Mouse (Mus musculus): ENCODE results near the gene Vash2. TPM values are rescaled to one million over a fixed set of nuclear protein-coding genes. Genes with fewer than 3 reads are reported as not detected.

Gene Vash2
- polyA plus RNA-seq, 1 experiment from 2014 or later: 18.5 TPM

DNA sequence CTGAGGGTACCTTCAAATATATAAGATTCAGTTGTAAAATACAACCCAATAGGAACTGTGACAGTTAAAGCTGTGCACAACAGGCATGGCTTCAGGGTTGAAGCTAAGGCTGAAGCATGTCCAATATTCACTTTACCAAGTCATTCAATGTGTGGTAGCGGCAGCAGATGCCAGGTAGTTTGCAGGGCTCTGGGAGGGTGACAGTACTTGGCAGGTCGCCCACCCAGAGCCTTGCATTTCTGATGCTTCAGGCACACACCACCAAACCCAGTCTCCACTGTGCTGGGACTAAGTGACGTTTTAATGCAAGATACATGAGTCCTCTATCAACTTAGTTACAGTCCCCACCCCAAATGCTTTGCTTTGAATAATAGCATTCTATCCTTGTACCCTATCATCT, 21.6 kb upstream of the Vash2 start:
- no peaks in the 10 kb centered on the region for H3K27me3 ChIP-seq (replicated peaks)
- no peak for ATAC-seq (ENCODE audit: insufficient read depth, low FRiP score, low read depth)
- H3K27ac ChIP-seq: no peak overlapping the region
- no peak overlapping the region for H3K4me2 ChIP-seq
- H3K36me3 ChIP-seq: no peaks in the 10 kb centered on the region
- no peak overlapping the region for H3K9ac ChIP-seq
- 82% methylated on average over 3 of the region's 3 CpGs for WGBS
- H3K4me1 ChIP-seq: no peaks in the 10 kb centered on the region
- no peak overlapping the region for H3K4me3 ChIP-seq (replicated peaks)
- no peaks in the 10 kb centered on the region for H3K9me3 ChIP-seq

DNA sequence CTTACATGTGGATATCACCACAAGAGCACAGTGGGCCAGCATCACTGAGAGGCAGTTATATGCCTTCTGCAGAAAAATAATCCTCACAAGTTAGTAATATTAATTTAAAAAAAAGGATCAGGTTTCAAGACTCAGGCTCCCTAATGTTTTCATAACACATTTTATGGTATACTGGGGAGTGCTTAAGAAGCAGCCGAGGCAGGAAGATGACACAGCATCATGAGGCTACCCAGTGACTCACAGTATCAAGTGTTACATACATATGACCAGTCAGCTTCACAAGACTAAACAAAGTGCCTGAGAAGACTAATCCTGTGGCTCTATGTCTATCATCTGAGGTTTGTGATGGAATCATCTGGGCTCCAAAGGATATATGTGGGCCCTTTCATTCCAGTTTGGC, 18.9 kb upstream of the Vash2 start:
- no peak for ATAC-seq (ENCODE audit: insufficient read depth, low FRiP score, low read depth)
- H3K9ac ChIP-seq: no peak overlapping the region
- WGBS: 76% methylated on average over 1 of the region's 1 CpGs

DNA sequence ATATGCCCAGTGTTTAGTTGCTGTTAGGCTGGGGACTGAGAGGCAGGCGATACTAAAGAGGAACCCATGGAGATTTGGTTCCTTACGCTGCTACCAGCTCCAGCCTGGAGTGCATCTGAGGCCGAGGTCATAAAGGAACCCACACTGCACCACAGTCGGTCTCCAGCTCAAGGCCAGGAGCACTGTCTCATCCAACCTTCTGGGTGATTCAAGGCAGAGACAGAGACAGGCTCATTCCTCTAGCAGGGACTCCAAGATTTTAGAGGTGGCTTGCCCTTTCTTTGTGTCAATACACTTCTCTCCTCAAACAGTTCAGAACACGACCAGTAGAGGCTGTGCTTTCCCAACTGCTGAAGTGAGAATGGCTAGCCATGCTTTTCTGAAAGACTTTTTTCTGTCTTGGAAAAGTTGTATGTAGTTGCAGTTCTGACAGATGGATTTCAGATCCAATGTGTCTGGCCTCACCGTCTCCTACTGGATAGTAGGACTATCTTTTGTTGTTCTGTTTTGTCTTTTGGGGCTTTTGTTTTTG, 17.3 kb upstream of the Vash2 start:
- Histone ChIP-seq H3K9me3 (no peaks in the 10 kb centered on the region), H3K4me2 (no peak overlapping the region), H3K27me3 (replicated peaks) (no peaks in the 10 kb centered on the region), H3K36me3 (no peaks in the 10 kb centered on the region), H3K9ac (no peak overlapping the region), H3K4me1 (no peaks in the 10 kb centered on the region), H3K4me3 (replicated peaks) (no peak overlapping the region), H3K27ac (no peak overlapping the region)
- WGBS: 67% methylated on average over 6 of the region's 6 CpGs
- ATAC-seq (ENCODE audit: insufficient read depth, low FRiP score, low read depth): no peak

More for the DNA sequence above, 18.9 kb upstream of the Vash2 start:
- Histone ChIP-seq H3K36me3 (no peaks in the 10 kb centered on the region), H3K4me3 (replicated peaks) (no peak overlapping the region), H3K4me1 (no peaks in the 10 kb centered on the region), H3K9me3 (no peaks in the 10 kb centered on the region), H3K4me2 (no peak overlapping the region), H3K27ac (no peak overlapping the region), H3K27me3 (replicated peaks) (no peaks in the 10 kb centered on the region)

DNA sequence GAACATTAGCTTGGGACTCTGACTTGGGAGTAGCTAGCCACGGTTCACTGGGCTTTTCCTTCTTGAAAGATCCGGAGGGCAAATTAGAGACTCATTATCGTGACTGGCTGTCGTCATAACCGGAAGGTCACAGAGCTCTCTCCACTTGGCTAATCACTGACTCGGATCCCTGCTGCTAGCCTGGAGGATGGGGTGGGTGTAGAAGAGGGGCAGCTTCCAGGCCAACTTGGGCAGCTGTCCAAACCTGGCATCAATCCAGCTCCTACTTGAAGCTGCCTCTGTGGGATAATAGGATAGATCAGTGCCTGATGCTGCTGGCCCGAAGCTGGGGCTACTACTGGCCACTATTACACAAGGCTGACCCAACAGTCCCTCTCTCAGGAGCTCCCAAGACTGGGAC, 16.5 kb upstream of the Vash2 start:
- 53% methylated on average over 7 of the region's 7 CpGs for WGBS
- H3K27ac ChIP-seq: no peak overlapping the region

DNA sequence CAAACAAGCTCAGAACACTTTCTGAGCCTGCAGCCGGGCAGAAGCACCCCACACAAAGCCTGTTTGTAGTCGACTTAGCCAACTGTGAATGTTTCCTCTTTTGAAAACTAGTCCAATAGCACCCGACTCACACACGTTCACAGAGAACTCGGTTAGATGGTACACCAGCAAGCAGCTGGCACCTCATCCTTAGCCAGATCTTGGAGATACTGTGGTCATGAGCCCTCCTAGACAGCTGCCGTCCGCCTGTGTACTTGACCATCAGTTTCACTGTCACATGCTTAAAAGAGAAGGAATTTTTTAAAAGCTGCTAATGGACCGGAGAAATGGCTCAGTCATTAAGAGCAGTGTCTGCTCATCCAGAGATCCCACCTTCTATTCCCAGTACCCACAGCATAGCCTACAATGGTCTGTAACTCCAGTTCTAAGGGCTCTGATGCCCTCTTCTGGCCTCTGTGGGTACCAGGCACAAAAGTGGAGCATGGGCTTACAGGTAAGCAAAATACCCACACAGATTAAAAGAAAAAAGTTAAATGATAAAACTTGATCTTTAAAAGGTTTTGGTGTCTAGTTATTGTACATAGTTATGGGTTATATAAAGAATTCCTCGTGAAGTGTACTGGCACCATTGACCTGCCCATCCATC, 10.5 kb upstream of the Vash2 start:
- Histone ChIP-seq H3K27me3 (replicated peaks) (no peaks in the 10 kb centered on the region), H3K27ac (no peak overlapping the region), H3K9ac (no peak overlapping the region), H3K4me2 (no peak overlapping the region), H3K4me1 (no peaks in the 10 kb centered on the region), H3K36me3 (no peaks in the 10 kb centered on the region), H3K4me3 (replicated peaks) (no peak overlapping the region), H3K9me3 (no peaks in the 10 kb centered on the region)
- ATAC-seq (ENCODE audit: insufficient read depth, low FRiP score, low read depth): no peak
- 77% methylated on average over 9 of the region's 9 CpGs for WGBS

More for the DNA sequence above, 16.5 kb upstream of the Vash2 start:
- Histone ChIP-seq H3K4me1 (no peaks in the 10 kb centered on the region), H3K4me2 (no peak overlapping the region), H3K4me3 (replicated peaks) (no peak overlapping the region), H3K27me3 (replicated peaks) (no peaks in the 10 kb centered on the region), H3K9me3 (no peaks in the 10 kb centered on the region), H3K9ac (no peak overlapping the region), H3K36me3 (no peaks in the 10 kb centered on the region)
- ATAC-seq (ENCODE audit: insufficient read depth, low FRiP score, low read depth): no peak

DNA sequence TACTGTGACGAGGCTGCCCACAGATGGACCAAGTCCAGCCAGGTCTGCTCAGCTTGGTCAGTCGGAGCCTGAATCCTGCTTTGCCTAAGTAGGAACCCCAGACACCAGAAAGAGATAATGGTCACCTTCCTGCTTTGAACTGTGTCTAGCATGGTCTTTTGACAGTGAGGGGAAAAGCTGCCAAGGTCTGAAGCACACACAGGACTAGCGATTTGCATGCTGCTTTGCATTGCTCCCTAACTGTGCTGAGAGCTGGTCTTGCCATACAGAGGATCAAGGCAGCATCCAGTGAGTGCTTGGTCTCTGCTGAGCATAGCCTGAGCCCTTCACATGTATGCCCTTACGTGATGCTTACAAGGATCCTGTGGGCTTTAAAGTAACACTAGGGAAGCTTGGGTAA, 2.3 kb upstream of the Vash2 start:
- Histone ChIP-seq H3K36me3 (no peaks in the 10 kb centered on the region), H3K9me3 (no peaks in the 10 kb centered on the region), H3K4me2 (no peak overlapping the region), H3K9ac (no peak overlapping the region), H3K27ac (no peak overlapping the region), H3K4me3 (replicated peaks) (no peak overlapping the region), H3K4me1 (peaks cover 7% of the 10 kb centered on the region; the same call in 1 of the 2 replicates), H3K27me3 (replicated peaks) (no peaks in the 10 kb centered on the region)
- ATAC-seq (ENCODE audit: insufficient read depth, low FRiP score, low read depth): no peak
- 72% methylated on average over 4 of the region's 4 CpGs for WGBS

DNA sequence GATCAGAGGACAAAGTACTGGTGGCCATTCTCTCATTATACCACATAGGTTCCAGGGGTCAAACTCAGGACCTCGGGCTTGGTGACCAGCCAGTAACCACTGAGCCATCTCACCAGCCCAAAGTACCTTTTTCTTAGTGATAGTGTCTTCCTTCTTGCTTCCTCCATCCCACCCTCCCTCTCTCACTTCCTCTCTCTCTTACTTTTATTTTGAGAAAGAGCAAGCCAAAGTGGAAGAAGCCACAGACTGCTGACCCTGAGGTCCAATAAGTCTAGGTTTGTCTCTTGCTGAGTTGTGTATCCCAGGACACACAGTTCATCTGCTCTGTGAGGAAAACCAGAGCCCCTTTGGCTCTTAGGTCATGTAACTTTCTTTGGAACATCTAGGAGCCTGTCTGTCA, 1.4 kb upstream of the Vash2 start:
- H3K4me1 ChIP-seq: peaks cover 7% of the 10 kb centered on the region; the same call in 1 of the 2 replicates
- no peaks in the 10 kb centered on the region for H3K9me3 ChIP-seq
- no peak overlapping the region for H3K27ac ChIP-seq
- no peak overlapping the region for H3K4me2 ChIP-seq
- H3K9ac ChIP-seq: no peak overlapping the region
- ATAC-seq (ENCODE audit: insufficient read depth, low FRiP score, low read depth): no peak
- H3K4me3 ChIP-seq (replicated peaks): no peak overlapping the region
- no peaks in the 10 kb centered on the region for H3K36me3 ChIP-seq
- WGBS: 90% methylated on average over 1 of the region's 1 CpGs
- H3K27me3 ChIP-seq (replicated peaks): no peaks in the 10 kb centered on the region

DNA sequence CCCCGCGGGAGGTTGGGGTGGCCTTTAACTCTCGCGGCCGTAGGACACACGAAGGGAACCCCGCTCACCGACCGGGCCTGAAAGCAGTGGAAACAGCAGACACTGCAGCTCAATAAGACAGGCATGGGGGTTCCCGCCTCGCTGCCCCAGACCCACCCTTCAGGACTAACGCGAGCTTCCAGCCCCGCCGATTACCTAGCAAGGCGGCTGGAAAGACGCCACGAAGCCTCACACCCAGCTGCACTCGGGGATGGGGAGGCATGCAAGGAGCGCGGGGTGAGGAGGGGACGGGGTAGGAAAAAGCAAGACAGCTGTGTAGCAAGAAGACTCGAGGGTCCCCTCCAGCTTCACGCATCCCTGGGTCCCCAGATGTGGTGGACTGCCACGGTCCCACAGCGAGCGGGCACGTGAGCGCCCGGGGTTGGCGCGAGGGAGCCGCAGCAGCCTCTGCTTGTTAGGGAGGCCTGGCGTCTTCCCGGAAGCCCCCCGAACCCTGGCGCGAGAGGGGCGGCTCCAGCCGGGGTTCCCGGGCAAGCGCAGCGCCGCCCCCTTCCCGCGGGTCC, 504 bp downstream of the Vash2 start:
- WGBS: 1% methylated on average over 46 of the region's 46 CpGs
- Histone ChIP-seq H3K4me3 (replicated peaks) (peak overlapping the region; percentile 66), H3K36me3 (no peaks in the 10 kb centered on the region), H3K27ac (peak overlapping the region; percentile 93), H3K4me1 (peaks cover 7% of the 10 kb centered on the region; the same call in 1 of the 2 replicates), H3K9me3 (no peaks in the 10 kb centered on the region), H3K27me3 (replicated peaks) (no peaks in the 10 kb centered on the region), H3K9ac (peak overlapping the region; percentile 40), H3K4me2 (peak overlapping the region; percentile 86)
- ATAC-seq (ENCODE audit: insufficient read depth, low FRiP score, low read depth): peak; percentile 47

DNA sequence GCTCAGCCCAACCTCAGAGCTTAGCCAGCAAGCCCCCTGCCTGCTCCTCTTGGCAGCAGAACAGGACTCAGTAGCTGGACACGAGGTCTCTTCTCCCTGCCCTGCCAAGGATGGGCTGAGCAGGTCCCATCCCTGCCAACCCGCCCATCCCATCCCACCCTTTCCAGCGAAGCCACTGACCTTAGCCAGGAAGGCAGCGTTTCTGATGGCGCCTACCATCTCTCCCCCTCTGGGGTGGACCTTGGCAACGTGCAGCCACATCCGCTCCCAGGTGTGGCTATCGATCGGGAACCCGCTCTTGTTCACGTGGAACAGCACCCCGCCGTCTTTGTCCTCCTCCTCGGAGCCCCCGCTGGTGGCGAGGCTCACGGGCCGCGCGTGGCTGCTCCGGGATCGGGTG, 1.1 kb downstream of the Vash2 start:
- H3K27ac ChIP-seq: peak overlapping the region; percentile 93; the same call in 1 of the 2 replicates
- H3K9ac ChIP-seq: peak overlapping the region; percentile 40
- H3K27me3 ChIP-seq (replicated peaks): no peaks in the 10 kb centered on the region
- peak overlapping the region; percentile 86 for H3K4me2 ChIP-seq
- 2% methylated on average over 22 of the region's 22 CpGs for WGBS
- peak overlapping the region; percentile 66 for H3K4me3 ChIP-seq (replicated peaks)
- no peaks in the 10 kb centered on the region for H3K36me3 ChIP-seq
- H3K9me3 ChIP-seq: no peaks in the 10 kb centered on the region
- ATAC-seq (ENCODE audit: insufficient read depth, low FRiP score, low read depth): no peak
- H3K4me1 ChIP-seq: peaks cover 8% of the 10 kb centered on the region; the same call in 1 of the 2 replicates

DNA sequence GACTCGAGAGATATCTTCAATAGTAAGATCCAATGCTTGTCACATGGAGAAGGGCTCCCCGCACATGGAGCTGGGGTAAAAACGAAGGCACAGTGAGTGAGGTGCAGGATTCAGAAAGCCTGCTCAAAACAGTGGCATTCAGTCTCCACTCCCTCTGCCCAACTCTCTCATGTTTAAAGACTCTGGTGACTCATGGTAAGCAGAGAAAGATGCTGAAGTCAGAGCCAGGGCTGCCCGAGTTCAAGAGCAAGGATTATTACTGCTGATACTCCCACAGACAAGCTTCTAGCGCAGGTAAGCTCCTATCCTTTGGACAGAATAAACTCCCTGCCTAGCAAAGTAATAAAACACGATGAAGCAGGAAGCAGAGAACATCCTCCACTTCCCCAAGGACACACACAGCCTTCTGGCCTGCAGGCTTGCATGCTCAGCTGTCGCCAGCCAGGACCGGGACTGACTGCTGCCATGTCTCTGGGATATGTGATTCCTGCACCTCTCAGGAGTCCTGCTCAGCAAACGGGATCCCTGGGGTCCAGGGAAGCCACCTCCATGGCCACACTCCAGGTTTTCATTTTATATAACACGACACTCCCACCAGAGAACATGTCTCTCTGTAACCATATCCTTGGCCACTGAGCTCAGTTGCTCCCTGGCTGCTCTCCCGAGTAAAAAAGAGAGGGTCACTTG, 2.1 kb downstream of the Vash2 start:
- no peak for ATAC-seq (ENCODE audit: insufficient read depth, low FRiP score, low read depth)
- Histone ChIP-seq H3K36me3 (no peaks in the 10 kb centered on the region), H3K4me1 (peaks cover 13% of the 10 kb centered on the region; the same call in 1 of the 2 replicates), H3K9me3 (no peaks in the 10 kb centered on the region), H3K27ac (no peak overlapping the region), H3K4me2 (peak overlapping the region; percentile 86), H3K27me3 (replicated peaks) (no peaks in the 10 kb centered on the region), H3K9ac (no peak overlapping the region), H3K4me3 (replicated peaks) (peak overlapping the region; percentile 66; the same call in 1 of the 2 replicates)
- 41% methylated on average over 11 of the region's 11 CpGs for WGBS

DNA sequence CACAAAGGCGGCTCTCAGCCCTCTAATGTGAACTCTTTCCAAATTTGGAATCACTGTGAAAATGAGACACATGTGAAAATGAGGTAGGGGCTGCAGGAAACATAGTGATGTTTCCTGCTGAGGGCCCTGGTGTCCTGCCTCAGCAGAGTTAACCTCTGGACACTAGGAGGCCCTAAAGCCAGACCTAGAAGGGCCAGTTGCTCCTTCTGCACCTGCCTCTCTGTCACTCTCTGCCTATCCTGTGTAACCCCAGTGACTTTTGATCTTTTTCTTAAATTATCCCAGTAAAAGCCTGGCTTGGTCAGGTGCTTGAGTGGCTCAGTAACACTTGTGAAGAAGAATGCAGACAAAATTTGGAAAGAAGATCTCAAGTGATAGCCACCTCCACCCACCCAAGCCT, 4.3 kb downstream of the Vash2 start:
- Histone ChIP-seq H3K9me3 (no peaks in the 10 kb centered on the region), H3K27ac (no peak overlapping the region), H3K4me1 (peaks cover 13% of the 10 kb centered on the region; the same call in 1 of the 2 replicates), H3K4me3 (replicated peaks) (no peak overlapping the region), H3K9ac (no peak overlapping the region), H3K27me3 (replicated peaks) (no peaks in the 10 kb centered on the region), H3K36me3 (no peaks in the 10 kb centered on the region), H3K4me2 (no peak overlapping the region)
- no peak for ATAC-seq (ENCODE audit: insufficient read depth, low FRiP score, low read depth)
- 90% methylated on average over 1 of the region's 1 CpGs for WGBS

DNA sequence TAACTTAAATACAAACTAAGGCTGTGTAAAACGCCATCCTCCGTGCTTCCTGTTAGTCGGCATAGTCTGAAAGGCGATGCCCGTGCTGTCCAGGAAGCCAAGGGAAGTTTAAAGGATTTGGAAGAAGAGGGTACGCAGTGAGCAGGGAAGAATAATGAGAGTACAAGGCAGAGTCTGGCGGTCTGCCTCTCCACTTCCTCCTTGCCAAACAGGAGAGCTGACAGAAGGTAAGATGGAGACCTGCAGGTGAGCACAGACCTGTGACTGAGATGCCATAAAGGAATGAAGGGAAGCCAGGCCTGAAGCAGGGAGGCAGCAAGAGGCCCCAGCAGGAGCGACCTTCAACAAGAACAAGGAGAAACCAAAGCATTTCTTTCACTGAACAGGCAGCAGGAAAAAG, 4.9 kb downstream of the Vash2 start:
- Histone ChIP-seq H3K27ac (no peak overlapping the region), H3K27me3 (replicated peaks) (no peaks in the 10 kb centered on the region), H3K4me1 (peaks cover 13% of the 10 kb centered on the region; the same call in 1 of the 2 replicates), H3K9me3 (no peaks in the 10 kb centered on the region), H3K4me2 (no peak overlapping the region), H3K36me3 (0 out of 2 replicates have a peak, but pooled peaks cover 5% of the 10 kb centered on the region), H3K9ac (no peak overlapping the region), H3K4me3 (replicated peaks) (no peak overlapping the region)
- no peak for ATAC-seq (ENCODE audit: insufficient read depth, low FRiP score, low read depth)
- 80% methylated on average over 8 of the region's 8 CpGs for WGBS

Data from stomach, embryonic 15.5 days (tissue).